In genomic region chr2:74686301-74686987, GRCm38 (mm10) we compare ENCODE assay signal across 9 mouse cellular contexts. TPM values are rescaled to one million over a fixed set of nuclear protein-coding genes. Genes with fewer than 3 reads are reported as not detected.
DNase-seq lines count a peak whose midpoint lies in the region; ATAC-seq and TF ChIP-seq lines count a peak whose summit lies in the region.
"Had no signal": no experiment of that assay in that cellular context is flagged by ENCODE, and none has a peak within 500 bp of the region (broad histone marks: within the 10 kb centered on the region; RNA-seq: fewer than 3 reads in every experiment).

No protein-coding gene starts in this region.

- H3K4me3 ChIP-seq in liver, embryonic 12.5 days: no peak overlapping the region
- peak overlapping the region; percentile 85 for H3K4me3 ChIP-seq in kidney, embryonic 14.5 days (ENCODE audit: low read length)
- no peak overlapping the region for H3K4me3 ChIP-seq in thymus, adult 2 months (ENCODE audit: control insufficient read depth, insufficient read depth, low read length)

- no peak overlapping the region for H3K9ac ChIP-seq in liver, embryonic 12.5 days
- peak overlapping the region; percentile 92 for H3K9ac ChIP-seq in kidney, embryonic 14.5 days (ENCODE audit: low read depth, low read length)

- H3K4me1 ChIP-seq in liver, embryonic 12.5 days: peaks cover 13% of the 10 kb centered on the region
- H3K4me1 ChIP-seq in kidney, embryonic 14.5 days (ENCODE audit: control insufficient read depth, insufficient read depth, low read length): no peaks in the 10 kb centered on the region
- no peaks in the 10 kb centered on the region for H3K4me1 ChIP-seq in thymus, adult 2 months (replicated peaks; ENCODE audit: control insufficient read depth, insufficient read depth, low read length)

- no peak for ATAC-seq in liver, embryonic 12.5 days
- ATAC-seq in kidney, embryonic 14.5 days (ENCODE audit: low FRiP score, low TSS enrichment): no peak

- WGBS in liver, embryonic 12.5 days (ENCODE audit: insufficient replicate concordance): 7% methylated on average over 17 of the region's 17 CpGs
- 2% methylated on average over 17 of the region's 17 CpGs for WGBS in kidney, embryonic 14.5 days
- 15% methylated on average over 17 of the region's 17 CpGs for WGBS in thymus, adult 2 months

- no peak for TF ChIP-seq CTCF in thymus, adult 2 months (IDR thresholded peaks at IDR 0.05; ENCODE audit: borderline replicate concordance, control insufficient read depth, extremely low read depth, insufficient read depth, low read length, poor library complexity)

- no peak for TF ChIP-seq POLR2A in thymus, adult 2 months (IDR thresholded peaks at IDR 0.05; ENCODE audit: control insufficient read depth, extremely low read depth, insufficient read depth, low read length, poor library complexity)

- DNase-seq in liver: peak; percentile 48
- peak; percentile 90 for DNase-seq in ZHBTc4 (ENCODE audit: low read depth, low spot score)
- DNase-seq in embryo, embryonic 11 days: peak; percentile 91
- peak; percentile 67 for DNase-seq in lung, postnatal 10 days
- DNase-seq in testis, postnatal 10 days (ENCODE audit: low spot score): peak; percentile 83
- DNase-seq in thymus, adult 2 months: no peak

- no peaks in the 10 kb centered on the region for H3K9me3 ChIP-seq in liver, embryonic 12.5 days (replicated peaks)
- no peaks in the 10 kb centered on the region for H3K9me3 ChIP-seq in kidney, embryonic 14.5 days (ENCODE audit: control insufficient read depth, low read length)

- no peak overlapping the region for H3K27ac ChIP-seq in liver, embryonic 12.5 days
- H3K27ac ChIP-seq in kidney, embryonic 14.5 days (ENCODE audit: low read depth, low read length): peak overlapping the region; percentile 94
- no peak overlapping the region for H3K27ac ChIP-seq in thymus, adult 2 months (ENCODE audit: control insufficient read depth, insufficient read depth, low read length)

- H3K27me3 ChIP-seq in liver, embryonic 12.5 days (replicated peaks): peaks cover 94% of the 10 kb centered on the region
- H3K27me3 ChIP-seq in kidney, embryonic 14.5 days (ENCODE audit: control insufficient read depth, insufficient read depth, low read length): peaks cover 14% of the 10 kb centered on the region; the same call in 1 of the 2 replicates
- H3K27me3 ChIP-seq in thymus, adult 2 months (ENCODE audit: control insufficient read depth, insufficient read depth, low read length): peaks cover 27% of the 10 kb centered on the region

- H3K36me3 ChIP-seq in liver, embryonic 12.5 days: no peaks in the 10 kb centered on the region
- H3K36me3 ChIP-seq in kidney, embryonic 14.5 days (ENCODE audit: control insufficient read depth, insufficient read depth, low read length): peaks cover 2% of the 10 kb centered on the region; the same call in 1 of the 2 replicates
- H3K36me3 ChIP-seq in thymus, adult 2 months (ENCODE audit: control insufficient read depth, insufficient read depth, low read length): no peaks in the 10 kb centered on the region

- H3K4me2 ChIP-seq in liver, embryonic 12.5 days: no peak overlapping the region
- H3K4me2 ChIP-seq in kidney, embryonic 14.5 days (replicated peaks; ENCODE audit: low read depth, low read length): peak overlapping the region; percentile 85

RNA-seq across cellular contexts. Expression of gene Hoxd10, which starts 5.3 kb away (rescaled TPM):
- not detected in 2 replicates for polyA plus RNA-seq in liver, embryonic 12.5 days (2016; fragmentation: Nextera tagmentation; extraction: Ambion mirVana)
- 45.1 and 45.9 TPM in 2 replicates for polyA plus RNA-seq in kidney, embryonic 14.5 days (2014; fragmentation: Nextera tagmentation; extraction: Ambion mirVana)
- polyA plus RNA-seq in thymus, adult 2 months (2012; rRNA removed): not detected in 2 replicates
- polyA plus RNA-seq: liver, embryonic 16.5 days had no signal

RNA-seq across cellular contexts. Expression of gene Hoxd11, which starts 7.1 kb away (rescaled TPM):
- not detected in 2 replicates for polyA plus RNA-seq in liver, embryonic 12.5 days (2016; fragmentation: Nextera tagmentation; extraction: Ambion mirVana)
- 54.5 and 56.2 TPM in 2 replicates for polyA plus RNA-seq in kidney, embryonic 14.5 days (2014; fragmentation: Nextera tagmentation; extraction: Ambion mirVana)
- not detected in 2 replicates for polyA plus RNA-seq in thymus, adult 2 months (2012; rRNA removed)
- polyA plus RNA-seq: liver, embryonic 16.5 days had no signal

RNA-seq across cellular contexts. Expression of gene Hoxd9, which starts 11.1 kb away (rescaled TPM):
- polyA plus RNA-seq in liver, embryonic 12.5 days (2016; fragmentation: Nextera tagmentation; extraction: Ambion mirVana): 0.06 TPM in 1 of 2 replicates, not detected in the other
- 36.2 and 47.9 TPM in 2 replicates for polyA plus RNA-seq in kidney, embryonic 14.5 days (2014; fragmentation: Nextera tagmentation; extraction: Ambion mirVana)
- polyA plus RNA-seq in thymus, adult 2 months (2012; rRNA removed): 0.31 and 0.41 TPM in 2 replicates
- polyA plus RNA-seq: liver, embryonic 16.5 days had no signal

RNA-seq across cellular contexts. Expression of gene Hoxd12, which starts 11.6 kb away (rescaled TPM):
- polyA plus RNA-seq in liver, embryonic 12.5 days (2016; fragmentation: Nextera tagmentation; extraction: Ambion mirVana): not detected in 2 replicates
- polyA plus RNA-seq in kidney, embryonic 14.5 days (2014; fragmentation: Nextera tagmentation; extraction: Ambion mirVana): 6.2 and 7.2 TPM in 2 replicates
- polyA plus RNA-seq in thymus, adult 2 months (2012; rRNA removed): not detected in 2 replicates
- polyA plus RNA-seq: liver, embryonic 16.5 days had no signal

RNA-seq across cellular contexts. Expression of gene Hoxd8, which starts 18.0 kb away (rescaled TPM):
- polyA plus RNA-seq in liver, embryonic 12.5 days (2016; fragmentation: Nextera tagmentation; extraction: Ambion mirVana): 0.11 and 0.14 TPM in 2 replicates
- polyA plus RNA-seq in kidney, embryonic 14.5 days (2014; fragmentation: Nextera tagmentation; extraction: Ambion mirVana): 45.0 and 45.2 TPM in 2 replicates
- polyA plus RNA-seq in thymus, adult 2 months (2012; rRNA removed): 1.1 and 1.2 TPM in 2 replicates

Comparison
In these comparisons a context has a peak if more than half of its experiments do, and no peak if none do; other contexts are left out.
1. RNA of gene Hoxd10, which starts 5.3 kb away (polyA plus RNA-seq): 45.1 to 45.9 TPM in kidney, embryonic 14.5 days; not detected in liver, embryonic 12.5 days and not detected in thymus, adult 2 months; every median in the first group is over 10 times any median in the second.
2. RNA of gene Hoxd11, which starts 7.1 kb away (polyA plus RNA-seq): 54.5 to 56.2 TPM in kidney, embryonic 14.5 days; not detected in thymus, adult 2 months and not detected in liver, embryonic 12.5 days; every median in the first group is over 10 times any median in the second.
3. RNA of gene Hoxd9, which starts 11.1 kb away (polyA plus RNA-seq): 36.2 to 47.9 TPM in kidney, embryonic 14.5 days; 0.31 to 0.41 TPM in thymus, adult 2 months and 0.06 TPM in liver, embryonic 12.5 days; every median in the first group is over 10 times any median in the second.